Mouse (Mus musculus): ENCODE measurements around the gene Dzip1.

The Dzip1 gene

DNA sequence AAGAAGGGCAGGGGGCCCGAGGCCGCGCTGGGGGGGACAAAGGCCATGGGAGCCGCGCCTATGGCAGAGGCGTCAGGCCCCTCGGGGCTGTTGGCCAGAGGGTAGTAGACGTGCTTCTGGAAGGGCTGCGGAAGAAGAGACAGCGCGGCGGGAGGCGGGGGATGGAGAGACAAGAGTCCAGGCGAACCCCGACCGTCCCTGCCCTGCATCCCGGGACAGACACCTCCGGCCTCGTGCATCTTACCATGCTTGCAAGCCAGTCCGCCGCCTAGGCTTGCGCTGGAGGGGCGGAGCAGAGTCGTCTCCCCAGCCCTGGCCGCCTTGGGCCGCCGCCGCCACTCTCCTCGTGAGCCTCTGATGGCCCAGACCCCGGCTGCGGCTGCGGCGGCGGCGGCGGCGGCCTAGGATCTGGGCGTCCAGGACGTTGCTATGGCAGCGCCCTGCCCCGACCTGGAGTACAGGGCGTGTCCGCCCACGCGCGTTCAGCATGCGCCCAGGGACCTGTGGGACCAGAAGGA, 2.5 kb downstream of the Dzip1 start:
- DNase-seq (ENCODE audit: extremely low spot score, low read depth, low spot score) = no peak

DNA sequence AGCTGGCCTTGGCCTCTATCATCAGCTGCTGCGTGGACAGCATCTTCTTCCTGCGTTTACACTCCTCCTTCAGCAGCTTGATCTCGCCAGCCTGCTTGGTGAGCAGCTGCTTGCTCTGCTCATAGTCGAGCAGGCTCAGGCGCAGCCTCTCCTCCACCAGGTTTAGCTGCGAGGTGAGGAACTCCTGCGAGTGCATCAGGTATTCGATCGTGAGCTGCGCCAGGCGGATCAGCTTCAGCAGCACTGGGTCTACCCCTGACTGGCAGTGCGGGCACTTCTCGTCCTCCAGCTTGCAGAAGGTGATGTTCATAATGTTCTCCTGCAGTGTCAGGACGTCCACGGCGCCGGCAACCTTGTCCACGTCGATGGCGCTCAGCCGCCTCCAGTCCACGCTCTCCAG, 3.0 kb downstream of the Dzip1 start:
- no peak for DNase-seq (ENCODE audit: extremely low spot score, low read depth, low spot score)

GRCm38 (mm10) chr14:118920654-118921053, 4.6 kb downstream of the Dzip1 start:
- no peak for DNase-seq (ENCODE audit: extremely low spot score, low read depth, low spot score)

DNA sequence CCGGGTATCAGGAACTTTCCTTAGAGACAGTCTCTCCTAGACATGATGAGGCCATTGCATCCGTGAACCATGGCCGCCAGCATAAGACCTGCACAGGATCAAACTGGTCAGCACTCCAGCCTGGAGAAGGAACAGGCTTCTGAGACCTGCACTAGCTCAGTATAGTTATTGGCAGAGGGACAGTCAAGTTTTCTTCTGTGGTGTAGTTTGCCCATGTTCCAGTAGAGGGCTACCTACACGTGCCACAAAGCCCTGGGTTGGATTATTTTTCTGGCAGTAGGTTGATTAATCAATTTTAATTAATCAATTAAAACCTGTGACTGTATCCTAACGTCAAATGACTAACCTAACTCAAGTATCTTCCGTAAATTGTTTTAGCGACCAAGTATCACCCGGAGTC, 6.2 kb downstream of the Dzip1 start:
- DNase-seq (ENCODE audit: extremely low spot score, low read depth, low spot score) = no peak

- DNase-seq (ENCODE audit: extremely low spot score, low read depth, low spot score) = no peak
Measured at GRCm38 (mm10) chr14:118913651-118914050, 11.6 kb downstream of the Dzip1 start.

DNA sequence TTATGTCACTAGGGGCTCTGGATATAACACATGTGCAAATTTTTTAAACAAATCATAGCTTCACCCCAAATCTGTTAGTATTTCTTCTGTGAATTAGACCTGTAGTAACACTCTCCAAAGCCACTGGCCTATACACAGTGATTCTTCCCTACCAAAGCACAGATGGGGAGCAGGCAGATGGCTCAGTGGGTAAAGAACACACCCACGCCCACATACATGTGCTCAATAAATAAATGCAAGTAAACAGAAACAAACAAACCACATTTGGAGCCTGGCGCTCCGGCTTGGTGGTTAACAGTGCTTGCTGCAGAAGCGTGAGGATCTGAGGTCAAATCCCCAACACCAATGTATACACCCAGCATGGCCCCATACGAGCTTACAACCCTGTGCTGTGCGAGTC, 13.7 kb downstream of the Dzip1 start:
- DNase-seq (ENCODE audit: extremely low spot score, low read depth, low spot score) = no peak

DNA sequence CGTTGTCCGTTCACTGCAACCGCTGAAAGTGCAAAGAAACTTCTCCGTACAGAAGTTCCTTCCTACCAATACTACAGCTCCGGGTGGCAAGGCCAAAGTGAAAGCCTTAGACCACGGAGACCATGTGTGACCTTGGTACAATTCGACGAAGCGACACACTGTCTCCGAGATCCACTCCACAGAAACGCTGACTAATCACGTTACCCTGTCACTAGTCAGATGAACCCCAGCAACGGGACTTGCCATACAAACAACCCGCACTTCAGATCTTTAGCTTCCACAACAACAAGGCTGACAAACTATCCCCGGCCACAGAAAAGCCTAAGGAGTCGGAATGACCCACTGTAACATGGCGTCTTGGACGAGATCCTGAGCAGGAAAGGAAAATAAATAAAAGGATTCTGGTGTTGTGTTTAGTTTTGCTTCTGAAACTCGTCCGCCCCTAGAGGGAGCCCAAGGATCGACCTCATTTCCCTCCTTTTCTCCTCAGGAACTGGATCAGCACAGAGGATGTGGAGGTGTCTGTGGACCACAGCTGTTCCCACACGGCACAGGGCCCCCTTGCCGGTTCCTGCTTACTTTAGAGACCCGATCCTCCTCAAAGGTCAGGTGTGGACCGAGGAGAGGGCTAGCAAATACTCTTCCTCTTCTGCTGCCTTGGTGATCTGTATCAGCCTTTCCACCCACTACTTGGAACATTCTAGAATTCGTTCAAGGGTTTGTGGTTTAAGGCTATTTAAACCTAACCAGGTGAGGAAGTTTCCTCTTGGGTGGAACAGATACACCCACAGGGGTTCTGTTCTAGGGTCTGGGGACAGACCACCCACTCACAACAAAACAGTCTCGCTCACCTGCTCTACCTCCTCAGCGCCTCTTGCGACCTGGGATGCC, 14.7 kb downstream of the Dzip1 start:
- no peak for DNase-seq (ENCODE audit: extremely low spot score, low read depth, low spot score)

- DNase-seq (ENCODE audit: extremely low spot score, low read depth, low spot score) = no peak
Measured at GRCm38 (mm10) chr14:118909872-118910271, 15.4 kb downstream of the Dzip1 start.

- DNase-seq (ENCODE audit: extremely low spot score, low read depth, low spot score) = no peak
Measured at GRCm38 (mm10) chr14:118907592-118907991, 17.7 kb downstream of the Dzip1 start.

DNA sequence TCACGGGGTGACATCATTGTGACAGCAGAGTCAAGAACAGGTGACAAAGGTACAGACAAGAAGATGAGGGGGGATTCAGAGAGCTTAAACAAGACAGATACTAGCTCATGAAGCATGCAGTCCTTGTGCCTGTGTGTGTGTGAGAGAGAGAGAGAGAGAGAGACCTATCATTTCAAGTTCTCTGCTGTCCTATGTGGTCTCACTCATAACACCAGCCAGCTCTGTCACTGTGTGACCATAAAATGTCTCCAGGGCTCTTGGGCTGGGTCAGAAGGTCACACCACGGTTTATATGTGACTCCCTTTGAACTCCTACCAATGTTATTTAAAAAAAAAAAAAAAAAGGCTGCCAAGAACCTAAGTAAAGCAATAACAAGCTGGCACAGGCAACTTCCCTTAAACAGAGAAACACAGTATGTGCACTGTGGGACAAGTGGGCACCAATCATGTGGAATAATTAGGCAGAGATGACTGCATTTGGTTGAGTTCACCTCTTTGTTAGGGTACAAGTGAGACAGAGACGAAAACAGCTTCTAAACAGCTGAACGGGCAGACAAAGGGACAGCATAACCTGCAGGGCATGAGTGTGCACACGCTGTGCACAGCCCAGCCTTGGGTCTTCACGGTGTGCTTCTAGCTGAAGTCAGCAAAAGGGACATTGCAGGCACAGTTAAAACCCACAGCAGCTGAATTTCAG, 21.2 kb downstream of the Dzip1 start:
- no peak for DNase-seq (ENCODE audit: extremely low spot score, low read depth, low spot score)

DNA sequence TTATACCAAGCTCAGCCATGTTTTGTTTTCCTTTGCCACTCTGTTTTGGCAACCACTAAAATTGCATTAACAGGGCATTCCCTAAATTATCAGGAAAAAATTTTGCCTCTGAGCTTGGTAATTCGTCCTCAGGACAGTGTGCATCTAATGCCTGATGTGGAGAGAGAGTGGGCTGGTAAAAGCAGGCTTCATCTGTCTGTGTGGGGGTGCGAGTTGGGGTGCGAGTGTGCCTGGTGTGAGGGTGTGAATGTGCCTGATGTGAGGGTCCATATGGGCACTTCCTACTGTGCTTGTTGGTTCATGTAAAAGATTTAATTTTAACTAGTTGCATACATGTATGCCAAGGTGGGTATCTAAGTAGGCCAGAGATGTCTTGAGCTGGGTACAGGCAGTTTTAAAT, 21.9 kb downstream of the Dzip1 start:
- no peak for DNase-seq (ENCODE audit: extremely low spot score, low read depth, low spot score)

GRCm38 (mm10) chr14:118900911-118901310, 24.3 kb downstream of the Dzip1 start:
- DNase-seq (ENCODE audit: extremely low spot score, low read depth, low spot score) = no peak

DNA sequence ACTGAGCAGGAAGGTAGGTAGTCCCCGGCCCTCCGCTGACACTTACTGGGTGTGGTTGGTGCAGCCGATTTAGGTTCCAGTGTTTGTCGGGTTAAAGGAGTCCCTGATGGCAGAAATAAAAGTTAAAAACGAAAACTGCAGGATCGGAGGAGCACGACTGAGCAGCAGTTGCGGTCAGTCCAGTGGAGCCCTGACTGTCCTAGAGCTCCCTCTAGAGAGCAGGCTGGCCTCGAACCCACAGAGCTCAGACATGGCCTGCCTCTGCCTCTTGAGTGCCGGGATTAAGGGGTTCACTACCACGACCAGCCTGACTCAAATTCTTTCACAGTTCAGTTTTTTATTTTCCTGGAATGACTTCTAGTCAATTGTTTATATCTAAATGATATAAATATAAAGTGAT, 25.3 kb downstream of the Dzip1 start:
- no peak for DNase-seq (ENCODE audit: extremely low spot score, low read depth, low spot score)

GRCm38 (mm10) chr14:118895655-118896054, 29.6 kb downstream of the Dzip1 start:
- DNase-seq (ENCODE audit: extremely low spot score, low read depth, low spot score) = no peak

DNA sequence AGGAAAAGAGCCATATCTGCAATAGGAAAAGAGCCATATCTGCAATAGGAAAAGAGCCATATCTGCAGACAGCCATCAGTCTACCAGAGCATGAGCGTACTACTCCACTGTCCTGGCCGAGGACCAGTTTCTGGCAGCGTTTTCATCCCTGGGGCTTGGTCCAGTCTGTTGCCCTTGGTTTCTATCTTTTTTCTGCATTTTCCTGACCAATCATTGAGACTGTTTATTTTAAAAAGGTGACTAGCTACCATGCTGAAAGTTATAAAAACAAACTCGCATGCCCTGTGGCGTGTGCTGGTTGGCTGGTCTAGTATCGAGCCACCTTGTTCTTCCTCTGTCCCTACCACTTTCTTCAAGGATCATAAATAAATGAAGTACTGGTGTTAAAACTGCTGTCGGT, 30.0 kb downstream of the Dzip1 start:
- no peak for DNase-seq (ENCODE audit: extremely low spot score, low read depth, low spot score)

- no peak for DNase-seq (ENCODE audit: extremely low spot score, low read depth, low spot score)
Measured at GRCm38 (mm10) chr14:118890101-118890500, 35.2 kb downstream of the Dzip1 start.

GRCm38 (mm10) chr14:118884250-118884556, 41.1 kb downstream of the Dzip1 start:
- DNase-seq (ENCODE audit: extremely low spot score, low read depth, low spot score) = no peak

GRCm38 (mm10) chr14:118883344-118884249, 41.7 kb downstream of the Dzip1 start:
- DNase-seq (ENCODE audit: extremely low spot score, low read depth, low spot score) = no peak

- no peak for DNase-seq (ENCODE audit: extremely low spot score, low read depth, low spot score)
Measured at GRCm38 (mm10) chr14:118880696-118881095, 44.6 kb downstream of the Dzip1 start.

GRCm38 (mm10) chr14:118878346-118878910, 46.8 kb downstream of the Dzip1 start:
- DNase-seq (ENCODE audit: extremely low spot score, low read depth, low spot score) = no peak
